Mouse (Mus musculus): ENCODE measurements around the gene Prss57.

Gene Prss57

GRCm38 (mm10) chr10:79807826-79808225 lies 17.1 kb upstream of the Prss57 start:
- DNase-seq (ENCODE audit: low read depth): no peak

GRCm38 (mm10) chr10:79806972-79807371 lies 16.2 kb upstream of the Prss57 start:
- no peak for DNase-seq (ENCODE audit: low read depth)

GRCm38 (mm10) chr10:79806331-79806730 lies 15.6 kb upstream of the Prss57 start:
- no peak for DNase-seq (ENCODE audit: low read depth)

GRCm38 (mm10) chr10:79805636-79806035 lies 14.9 kb upstream of the Prss57 start:
- DNase-seq (ENCODE audit: low read depth): no peak

- no peak for DNase-seq (ENCODE audit: low read depth)
Observed at GRCm38 (mm10) chr10:79803716-79804323, 13.1 kb upstream of the Prss57 start.

- DNase-seq (ENCODE audit: low read depth): peak; percentile 78
Observed at GRCm38 (mm10) chr10:79802331-79802971, 11.7 kb upstream of the Prss57 start.

GRCm38 (mm10) chr10:79801837-79802236 lies 11.1 kb upstream of the Prss57 start:
- no peak for DNase-seq (ENCODE audit: low read depth)

- DNase-seq (ENCODE audit: low read depth): no peak
Observed at GRCm38 (mm10) chr10:79800508-79800907, 9.7 kb upstream of the Prss57 start.

- DNase-seq (ENCODE audit: low read depth): peak; percentile 99
Observed at GRCm38 (mm10) chr10:79798289-79798928, 7.6 kb upstream of the Prss57 start.

- DNase-seq (ENCODE audit: low read depth): peak; percentile 75
Observed at GRCm38 (mm10) chr10:79797326-79797725, 6.6 kb upstream of the Prss57 start.

GRCm38 (mm10) chr10:79795905-79796304 lies 5.1 kb upstream of the Prss57 start:
- no peak for DNase-seq (ENCODE audit: low read depth)

GRCm38 (mm10) chr10:79794491-79794931 lies 3.8 kb upstream of the Prss57 start:
- DNase-seq (ENCODE audit: low read depth): no peak

- DNase-seq (ENCODE audit: low read depth): peak; percentile 45
Observed at GRCm38 (mm10) chr10:79793738-79794490, 3.2 kb upstream of the Prss57 start.

GRCm38 (mm10) chr10:79793051-79793737 lies 2.4 kb upstream of the Prss57 start, which contains the start of gene Palm:
Gene Palm, plus strand, starts transcription at chr10:79793572.
- peak; percentile 63 for DNase-seq (ENCODE audit: low read depth)

GRCm38 (mm10) chr10:79792339-79793040 lies 1.7 kb upstream of the Prss57 start:
- no peak for DNase-seq (ENCODE audit: low read depth)

- no peak for DNase-seq (ENCODE audit: low read depth)
Observed at GRCm38 (mm10) chr10:79789581-79789980, 1.2 kb downstream of the Prss57 start.

GRCm38 (mm10) chr10:79788386-79789158 lies 2.2 kb downstream of the Prss57 start:
- peak; percentile 82 for DNase-seq (ENCODE audit: low read depth)

- peak; percentile 64 for DNase-seq (ENCODE audit: low read depth)
Observed at GRCm38 (mm10) chr10:79783920-79784800, 6.6 kb downstream of the Prss57 start.

- no peak for DNase-seq (ENCODE audit: low read depth)
Observed at GRCm38 (mm10) chr10:79783050-79783449, 7.7 kb downstream of the Prss57 start.

Measured in 416B (cell line).